Mouse (Mus musculus): ENCODE measurements around the gene Pakap.
"Not testable (repeated sequence)": the region's sequence is repeated elsewhere in the genome, so short reads cannot be mapped to it uniquely, and the experiment has no call there.

Pakap gene

DNA sequence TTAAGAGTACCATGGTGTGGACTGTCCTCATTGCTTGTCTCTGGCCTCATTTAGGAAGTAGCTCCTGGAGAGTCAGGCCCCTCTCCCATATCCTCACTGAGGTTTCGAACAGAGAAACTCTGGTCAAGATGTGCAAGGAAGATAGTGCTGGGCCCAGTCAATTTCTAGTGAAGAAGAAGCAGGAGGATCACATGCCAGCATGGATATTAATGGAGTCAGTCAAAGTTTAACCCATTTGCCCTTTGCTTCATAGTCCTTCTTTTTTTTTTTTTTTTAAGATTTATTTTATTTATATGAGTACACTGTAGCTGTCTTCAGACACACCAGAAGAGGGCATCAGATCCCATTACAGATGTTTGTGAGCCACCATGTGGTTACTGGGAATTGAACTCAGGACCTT, 321.0 kb downstream of the Pakap start:
- DNase-seq = not testable (repeated sequence)

DNA sequence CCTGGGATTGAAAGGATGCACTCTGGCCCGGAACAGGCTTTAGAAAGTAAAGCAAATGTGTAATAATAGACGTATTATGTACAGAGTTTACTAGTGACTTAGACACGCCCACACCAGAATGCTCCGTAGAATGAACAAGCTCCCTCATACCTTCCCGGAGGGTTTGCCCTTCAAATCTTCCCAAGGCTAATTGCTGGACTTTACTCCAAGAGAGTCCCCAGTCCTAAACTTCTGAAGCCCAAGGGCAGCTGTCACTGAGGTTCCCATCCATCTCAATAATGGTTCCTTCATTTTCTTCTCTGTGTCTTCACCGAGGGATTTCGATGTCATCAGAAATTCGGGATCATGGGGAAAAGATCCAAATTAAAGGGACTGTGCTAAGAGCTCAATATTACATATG, 321.8 kb downstream of the Pakap start:
- no peak for DNase-seq

DNA sequence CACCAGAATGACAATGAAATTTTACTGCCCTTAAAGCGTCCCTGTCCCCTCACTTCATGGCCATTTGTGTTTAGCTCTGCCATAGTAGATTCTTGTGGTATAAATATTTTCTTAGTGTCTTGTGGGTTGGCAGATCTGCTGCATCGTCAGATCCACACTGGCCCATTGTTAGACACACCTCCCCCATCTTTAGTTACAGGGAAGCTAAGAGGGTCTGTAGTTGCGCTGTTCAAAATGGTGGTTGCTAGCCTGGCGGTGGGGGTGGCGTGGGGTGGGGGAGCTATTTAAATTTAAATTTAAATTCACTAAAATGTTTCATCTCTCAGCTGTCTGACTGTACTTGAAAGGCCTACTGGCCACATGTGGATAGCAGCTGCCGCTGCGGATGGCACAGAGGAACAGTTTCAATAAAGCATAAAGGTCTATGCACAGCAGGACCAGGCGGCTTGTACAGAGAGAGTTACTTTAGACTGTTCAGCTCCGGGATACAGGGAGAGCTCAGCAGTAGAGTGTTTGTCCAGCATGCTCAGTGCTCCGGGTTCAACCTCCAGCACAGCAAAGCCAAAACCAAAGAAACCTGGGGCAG, 324.1 kb downstream of the Pakap start:
- DNase-seq = no peak

DNA sequence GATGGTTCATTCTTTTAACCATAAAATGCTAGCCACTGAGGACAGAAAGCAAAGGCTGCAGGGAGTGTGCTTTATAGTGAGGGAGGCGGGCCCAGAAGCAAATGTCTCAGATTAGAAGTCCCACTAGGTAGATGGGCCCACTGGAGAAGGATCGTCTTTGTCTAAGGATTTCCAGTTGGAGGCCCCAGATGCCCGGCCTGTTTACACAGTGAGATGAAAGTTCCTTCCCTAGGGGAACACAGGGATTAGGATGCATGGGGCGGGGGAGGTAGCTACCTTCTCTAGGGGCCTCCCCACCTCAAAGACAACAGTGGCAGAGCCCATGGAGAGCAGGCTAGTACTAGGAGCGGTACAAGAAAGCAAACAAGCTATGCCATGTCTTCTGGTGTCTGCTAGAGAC, 327.2 kb downstream of the Pakap start:
- no peak for DNase-seq

DNA sequence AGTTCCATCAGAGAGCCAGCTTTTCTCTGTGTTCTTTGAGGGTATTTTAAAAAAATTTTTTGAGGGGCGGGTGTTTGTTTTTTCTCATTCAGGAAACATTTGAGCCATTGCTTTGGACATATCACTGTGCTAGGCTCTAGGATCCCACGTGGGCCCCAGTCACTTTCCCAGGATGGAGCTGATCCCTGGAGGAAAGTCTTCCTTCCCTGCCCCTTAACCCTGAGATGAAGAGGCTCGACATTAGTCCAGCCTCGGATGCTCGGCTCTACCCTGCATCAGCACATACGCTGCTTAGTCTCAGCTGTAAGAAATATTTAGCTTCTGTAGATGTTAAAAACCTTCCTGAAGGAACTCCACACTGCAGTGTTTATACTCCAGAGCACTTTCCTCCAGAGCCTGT, 327.9 kb downstream of the Pakap start:
- no peak for DNase-seq

DNA sequence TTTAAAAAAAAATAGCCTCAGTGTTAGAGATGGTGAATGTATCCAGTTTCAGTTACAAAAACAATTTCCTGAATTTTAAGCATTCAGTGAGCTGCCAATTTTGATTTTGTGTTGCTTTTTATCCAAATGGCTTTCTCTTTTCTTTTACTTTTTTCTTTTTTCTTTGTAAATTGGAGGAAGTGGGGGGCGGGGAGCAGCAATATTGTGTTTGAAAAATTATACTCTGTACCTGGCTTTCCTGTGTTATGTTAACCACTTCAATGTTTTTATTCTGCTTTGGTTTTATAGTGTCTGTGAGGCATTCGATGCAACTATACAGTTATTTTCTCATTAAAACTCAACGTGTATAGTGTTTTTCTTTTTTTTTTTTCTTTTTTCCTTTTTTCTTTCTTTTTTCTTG, 328.7 kb downstream of the Pakap start:
- peak; percentile 54 for DNase-seq

DNA sequence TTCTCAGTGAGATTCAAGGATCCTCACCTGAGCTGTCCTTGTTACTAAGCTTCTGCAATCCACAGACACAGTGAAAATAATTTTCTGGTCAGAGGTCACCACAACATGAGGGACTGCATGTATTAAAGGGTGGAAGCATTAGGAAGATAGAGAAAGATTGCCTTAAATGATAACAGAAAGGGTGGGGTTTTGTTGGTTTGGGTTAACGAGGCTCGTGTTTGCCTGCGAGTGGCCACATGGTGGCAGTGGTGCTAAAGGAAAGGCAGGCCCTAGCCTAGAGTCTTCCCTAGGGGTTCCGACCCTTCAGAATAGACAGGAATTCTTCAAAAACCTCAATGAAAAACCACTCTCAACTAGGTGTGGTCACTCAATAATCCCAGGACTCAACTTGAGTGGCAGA, 333.2 kb downstream of the Pakap start:
- DNase-seq = peak; percentile 55

DNA sequence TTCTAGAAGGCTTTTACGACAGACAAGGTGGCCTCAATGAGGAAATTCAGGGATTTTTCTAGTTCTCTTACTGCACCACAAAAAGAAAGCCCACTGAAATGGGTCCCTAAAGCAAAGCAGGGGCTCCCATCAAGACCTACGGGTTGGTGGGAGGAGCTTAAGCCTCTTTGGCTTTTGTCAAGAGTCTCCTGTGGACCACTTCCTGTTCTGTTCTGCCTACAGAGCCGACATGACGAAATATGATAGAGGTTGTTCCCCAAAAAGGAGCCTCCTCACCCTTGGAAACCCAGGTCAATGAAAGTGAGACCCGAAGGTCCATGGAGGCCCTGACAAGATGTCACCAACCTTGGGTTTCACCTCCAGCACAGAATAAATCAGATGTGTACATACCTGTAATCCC, 334.6 kb downstream of the Pakap start:
- DNase-seq = no peak

DNA sequence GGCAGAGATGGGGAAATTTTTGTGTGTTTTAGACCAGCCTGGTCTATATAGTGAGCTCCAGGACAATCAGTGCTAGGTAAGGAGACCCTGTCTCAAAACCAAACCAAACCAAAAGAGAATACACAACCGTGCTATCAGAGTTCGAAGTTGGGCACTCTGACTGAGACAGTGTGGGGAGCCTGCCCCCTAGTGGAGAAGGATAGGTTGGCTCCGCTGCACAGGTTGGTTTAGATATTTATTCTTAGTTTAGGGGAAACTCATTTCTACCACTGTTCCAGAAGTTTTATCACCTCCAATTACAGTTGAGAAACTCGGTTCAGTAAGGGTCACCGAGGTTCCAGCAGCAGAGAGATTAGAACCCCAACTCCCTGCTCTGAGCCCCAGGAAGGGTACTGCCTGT, 336.2 kb downstream of the Pakap start:
- peak; percentile 78 for DNase-seq

DNA sequence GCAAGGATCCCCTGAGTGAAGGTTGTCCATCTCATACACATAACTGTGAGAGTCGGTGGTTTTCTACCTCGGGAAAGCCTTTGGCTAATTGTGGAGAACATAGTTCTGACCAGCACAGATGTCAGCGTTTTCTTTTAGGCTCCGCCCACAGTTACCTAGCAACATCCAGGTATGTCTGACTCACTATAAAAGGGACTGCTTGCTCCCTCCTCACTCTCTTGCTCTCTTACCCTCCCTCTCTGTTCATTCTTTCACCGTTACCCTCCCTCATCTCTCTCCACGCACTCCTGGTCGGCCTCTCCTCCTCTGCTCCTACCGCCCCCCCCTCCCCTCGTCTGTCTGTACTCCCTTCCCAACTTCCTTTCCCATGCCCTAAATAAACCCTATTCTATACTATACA, 336.7 kb downstream of the Pakap start:
- no peak for DNase-seq

DNA sequence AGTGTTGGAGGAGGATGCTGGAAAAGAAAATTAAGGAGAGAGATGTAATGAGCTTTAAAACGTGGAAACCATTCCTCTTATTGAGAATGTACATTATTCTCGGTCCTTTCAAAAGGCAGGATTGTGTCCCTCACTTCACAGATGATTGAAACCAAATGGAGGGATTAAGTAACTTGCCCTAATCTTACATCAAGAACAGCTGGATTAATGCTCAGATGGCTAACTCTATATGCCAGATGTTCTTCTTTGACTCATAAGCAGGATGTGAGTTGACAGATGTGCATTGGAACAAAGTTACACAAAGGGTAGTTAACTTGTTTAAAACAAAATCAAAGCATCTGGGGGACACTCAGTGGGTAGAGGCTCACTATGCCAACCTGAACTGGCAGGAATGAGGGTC, 338.7 kb downstream of the Pakap start:
- DNase-seq = no peak

DNA sequence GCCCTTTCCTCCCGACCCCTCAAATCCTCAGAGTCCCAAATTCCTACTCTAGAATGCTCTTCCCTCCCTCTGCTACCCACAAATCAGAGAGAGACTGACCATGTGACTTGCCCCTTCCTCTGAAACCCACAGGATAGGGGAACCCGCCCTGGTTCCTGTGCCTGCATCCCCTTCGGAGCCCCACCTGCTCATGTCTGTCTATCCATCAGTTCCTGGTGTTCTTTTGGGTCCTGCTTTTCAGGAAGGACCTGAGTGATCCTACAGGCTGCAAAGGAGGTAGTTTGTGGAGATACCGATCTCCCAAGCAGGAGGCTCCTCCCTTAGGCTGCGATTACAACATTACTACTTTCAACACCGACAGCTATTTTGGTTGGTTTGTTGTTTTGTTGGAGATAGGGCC, 340.9 kb downstream of the Pakap start:
- DNase-seq = no peak

DNA sequence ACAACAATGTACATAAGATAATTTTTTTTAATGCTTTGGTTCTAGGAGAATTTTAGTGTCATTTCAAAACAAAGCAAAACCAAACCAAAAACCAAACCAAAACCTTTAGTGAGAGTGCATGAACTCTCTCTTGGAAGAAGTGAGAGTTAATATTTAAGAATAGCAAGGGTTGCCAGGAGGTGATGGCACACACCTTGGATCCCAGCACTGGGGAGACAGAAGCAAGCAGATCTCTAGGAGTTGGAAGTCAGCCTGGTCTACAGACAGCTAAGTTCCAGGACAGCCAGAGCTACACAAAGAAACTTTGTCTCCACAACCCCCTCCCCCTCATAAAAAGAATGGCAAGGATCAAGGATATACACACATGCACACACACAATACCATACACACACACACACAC, 345.0 kb downstream of the Pakap start:
- no peak for DNase-seq

DNA sequence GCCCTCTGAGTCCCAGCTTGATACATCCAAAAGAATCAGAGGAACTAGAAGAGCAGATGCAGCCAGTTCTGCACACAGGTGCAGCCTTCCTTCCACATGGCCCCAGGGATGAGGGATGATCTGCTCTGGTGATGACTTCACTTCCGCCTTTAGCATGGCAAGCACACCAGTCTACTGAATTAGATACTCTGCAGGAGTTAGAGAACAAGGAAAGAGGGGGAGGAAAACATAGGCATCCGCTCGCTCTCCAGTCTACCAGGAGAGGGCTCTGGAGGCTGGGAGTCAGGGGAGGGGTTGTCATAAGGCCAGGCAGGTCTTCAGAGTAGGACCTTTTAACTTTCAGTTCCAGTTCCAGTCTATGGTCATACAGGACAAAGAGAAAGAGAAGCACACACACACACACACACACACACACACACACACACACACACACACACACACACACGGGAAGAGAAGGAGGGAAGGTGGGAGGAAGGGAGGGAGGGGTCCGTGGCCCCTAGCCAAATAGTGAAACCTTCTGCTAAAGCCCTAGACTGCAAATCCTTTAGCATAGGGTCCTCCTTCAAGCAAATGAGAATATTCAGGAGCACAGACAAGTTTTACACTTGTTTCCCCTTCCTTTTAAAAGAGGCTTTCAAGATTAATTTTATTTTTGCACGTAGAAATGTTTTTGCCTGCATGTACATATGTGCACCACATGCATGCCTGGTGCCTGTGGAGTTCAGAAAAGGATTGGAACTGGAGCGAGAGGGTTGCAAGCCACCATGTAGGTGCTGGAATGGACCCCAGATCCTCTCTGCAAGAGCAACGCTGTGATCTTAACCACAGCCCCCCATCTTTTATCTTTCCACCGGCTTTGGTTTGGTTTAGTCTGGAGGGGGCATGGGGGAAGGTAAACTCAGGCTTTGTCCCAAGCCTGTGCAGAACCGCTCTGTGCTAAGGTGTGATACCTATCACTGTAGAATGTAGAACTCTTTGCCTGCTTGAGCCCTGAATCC, 346.5 kb downstream of the Pakap start:
- no peak for DNase-seq

DNA sequence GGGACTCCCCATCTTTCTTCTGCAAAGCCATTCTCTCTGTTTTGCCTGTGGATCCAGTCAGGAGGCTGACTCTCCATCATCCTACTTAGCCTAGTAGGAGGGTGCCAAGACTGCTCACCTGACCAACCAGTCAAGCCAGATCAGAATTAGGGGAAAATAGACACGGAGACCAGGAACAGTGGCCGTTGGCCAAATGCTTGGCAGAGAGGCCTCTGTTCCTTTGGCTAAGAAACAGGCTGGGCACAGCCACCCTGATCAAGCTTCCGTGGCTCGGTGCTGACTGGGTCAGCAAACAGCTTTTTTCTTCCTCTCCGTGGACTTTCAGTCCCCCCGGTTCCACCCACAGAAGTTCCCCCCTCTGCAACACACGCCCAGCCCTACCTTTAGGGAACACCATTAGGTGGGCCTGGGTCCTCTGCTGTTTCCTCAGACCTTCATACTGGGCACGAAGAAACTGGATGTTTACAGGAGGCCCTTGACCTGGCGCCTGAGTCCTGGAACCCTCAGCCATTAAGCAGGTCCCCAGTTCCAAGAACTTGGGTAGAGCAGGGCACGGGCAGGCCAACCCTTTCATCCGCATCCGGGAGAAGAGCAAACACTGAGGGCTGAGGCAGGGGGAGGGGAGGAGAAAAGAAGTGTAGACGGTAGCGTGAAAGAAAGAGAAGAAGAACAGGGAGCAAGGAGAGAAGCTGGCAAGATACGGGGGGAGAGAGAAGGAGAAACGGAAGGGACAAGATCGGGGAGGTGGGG, 347.4 kb downstream of the Pakap start:
- DNase-seq = peak; percentile 27

DNA sequence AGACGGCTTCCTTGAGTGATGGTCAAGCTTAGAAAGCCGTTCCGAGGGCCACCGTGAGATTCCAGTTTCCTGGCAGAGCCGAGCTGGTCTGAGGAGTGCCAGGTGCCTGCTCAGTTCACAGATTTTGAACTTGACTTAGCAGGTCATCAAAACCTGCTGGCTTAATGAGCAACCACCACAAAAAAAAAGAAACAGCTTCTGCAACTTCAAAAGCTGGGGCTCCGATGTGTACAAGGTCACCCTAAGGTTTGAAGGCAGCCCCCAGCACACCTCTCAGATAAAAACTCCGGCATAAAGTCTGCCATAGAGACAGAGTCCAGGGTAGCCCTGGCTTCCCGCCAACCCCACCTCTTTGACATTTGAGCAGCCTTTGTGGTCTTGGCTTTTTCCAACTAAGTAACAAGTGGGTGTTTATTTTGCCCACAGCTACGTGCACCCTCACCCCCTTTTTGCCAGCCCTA, 348.3 kb downstream of the Pakap start, which contains the start of gene D630039A03Rik:
TSS of gene D630039A03Rik (minus strand) at position 97 of the 461 bp plus-strand sequence.
- DNase-seq = peak; percentile 35

DNA sequence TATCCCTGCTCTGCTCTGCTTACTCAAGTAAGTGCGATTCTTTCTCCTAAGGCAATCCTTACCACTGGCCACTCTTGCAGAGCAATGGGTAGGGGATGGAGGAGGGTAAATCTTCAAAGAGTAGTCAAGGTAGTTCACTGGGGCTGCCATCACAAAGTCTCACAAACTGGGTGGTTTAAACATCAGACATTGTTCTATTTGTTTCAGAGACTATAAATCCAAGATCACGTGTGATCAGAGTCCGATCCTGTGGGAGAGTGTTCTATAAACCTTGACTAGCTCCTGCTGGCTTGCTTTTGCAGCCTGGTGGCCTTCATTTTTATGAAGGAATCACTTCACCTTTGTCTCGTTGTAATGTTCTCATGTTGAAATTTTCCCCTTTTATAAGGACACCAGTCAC, 348.7 kb downstream of the Pakap start:
- no peak for DNase-seq

DNA sequence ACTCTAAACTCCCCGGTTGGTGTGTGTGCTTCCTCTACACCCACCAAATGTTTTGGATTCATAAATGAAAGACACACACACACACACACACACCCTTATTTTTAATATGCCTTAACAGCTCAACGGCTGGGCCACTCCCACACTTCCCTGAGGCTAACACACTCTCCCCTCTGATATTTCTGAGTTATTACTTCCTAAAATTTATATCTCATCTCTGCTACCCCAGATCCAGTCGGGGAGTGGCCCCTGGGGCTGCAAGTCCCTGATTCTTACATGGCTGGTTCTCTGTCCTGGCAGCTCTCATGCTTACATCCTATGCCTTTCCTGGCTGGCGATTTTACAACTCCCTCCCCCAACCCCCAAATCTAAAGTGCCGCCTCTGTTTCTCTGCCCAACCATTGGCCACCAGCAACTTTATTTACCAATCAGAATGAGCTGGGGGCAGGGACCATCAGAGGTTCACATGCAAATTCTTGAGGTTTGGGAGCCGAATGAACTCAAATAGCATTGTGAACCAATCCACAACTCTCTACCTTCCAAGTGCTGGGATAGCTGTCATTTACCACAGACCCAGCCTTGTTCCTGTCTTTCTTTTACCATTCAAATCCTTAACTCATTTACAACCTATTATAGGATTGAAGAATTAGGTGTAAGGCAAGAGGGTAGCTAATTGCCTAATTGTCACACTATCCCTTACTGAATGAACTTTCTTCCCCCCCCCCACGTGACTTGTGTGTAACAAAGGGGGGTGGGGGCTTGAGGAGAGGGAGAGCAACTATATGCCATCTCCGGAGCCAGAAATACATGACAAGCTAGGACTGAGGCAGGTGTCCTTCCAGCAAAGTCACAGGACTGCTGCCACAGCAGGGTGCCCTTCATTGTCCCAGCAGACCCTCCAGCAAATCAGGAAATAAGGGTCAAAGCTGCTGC, 351.8 kb downstream of the Pakap start:
- no peak for DNase-seq

DNA sequence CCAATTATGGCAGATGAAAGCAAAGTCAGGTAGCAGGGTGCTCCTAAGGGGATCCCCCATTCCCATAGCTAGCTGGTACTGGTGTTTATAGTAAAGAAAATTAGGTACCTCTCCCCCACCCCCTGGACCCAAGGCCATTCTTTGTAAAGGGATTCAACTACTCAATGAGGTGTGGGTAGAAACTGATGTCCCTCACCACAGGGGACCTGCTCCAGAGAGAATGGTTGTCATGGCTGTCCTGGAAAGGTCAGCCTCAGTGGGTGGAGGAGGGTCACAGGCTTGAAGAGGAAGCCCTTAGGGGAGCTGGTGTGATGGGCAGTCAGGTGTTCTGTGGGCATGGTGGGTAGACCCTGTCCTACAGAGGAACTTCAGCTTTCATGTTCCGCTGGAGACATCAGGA, 352.5 kb downstream of the Pakap start:
- DNase-seq = no peak

DNA sequence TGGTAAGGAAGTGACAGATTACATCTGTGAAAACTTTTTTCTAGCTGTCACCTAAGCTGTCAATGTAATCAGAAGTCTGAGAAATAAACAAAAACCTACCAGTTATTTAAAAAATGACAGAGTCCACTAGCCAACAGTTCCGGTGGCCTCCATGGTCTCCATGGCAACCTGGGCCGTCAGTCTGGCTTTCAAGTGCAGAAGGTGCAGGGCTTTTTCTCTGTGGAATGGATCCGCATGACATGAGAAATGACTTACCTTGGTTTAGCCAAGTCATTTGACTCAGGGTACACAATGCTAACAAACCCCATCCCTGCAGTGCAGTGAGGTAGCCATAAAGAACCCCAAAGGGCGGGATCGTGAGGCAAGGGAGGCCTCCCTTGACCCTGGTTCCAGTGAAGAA, 354.2 kb downstream of the Pakap start:
- DNase-seq = no peak

DNA sequence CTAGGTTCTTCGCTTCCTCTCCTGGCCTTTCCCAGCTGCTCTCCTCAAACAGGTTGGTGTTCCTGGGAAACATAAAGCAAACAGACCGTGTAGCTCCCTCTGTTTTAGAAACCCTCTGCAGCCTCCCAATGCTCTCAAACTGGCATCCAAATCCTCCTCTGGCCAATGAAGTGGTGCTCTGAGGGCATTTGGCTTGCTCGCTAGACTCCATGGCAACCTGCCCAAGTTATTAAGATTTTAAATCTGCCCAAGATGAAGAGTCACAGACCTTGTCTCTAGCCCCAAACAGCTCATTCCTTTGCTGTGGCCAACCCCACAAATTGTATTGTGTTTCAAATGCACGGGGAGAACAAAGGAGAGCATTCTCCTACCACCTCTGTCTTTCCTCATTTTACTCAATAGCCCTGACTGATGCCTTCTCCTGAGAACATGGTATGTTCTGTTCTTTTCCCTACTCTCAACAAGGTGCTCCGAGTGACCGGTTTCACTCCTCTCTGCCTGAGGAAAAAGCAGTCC, 356.6 kb downstream of the Pakap start:
- no peak for DNase-seq

All from thymus, postnatal 25 days (tissue).